Mouse (Mus musculus) midbrain, embryonic 16.5 days (tissue): ENCODE measurements around the gene Smox. TPM values are rescaled to one million over a fixed set of nuclear protein-coding genes. Genes with fewer than 3 reads are reported as not detected.

Source experiments
- ATAC-seq: fragments of 200-750 bp; cut with Nextera tagmentation; 2 replicates; pipeline ENCODE4 v1.8.0; 2017; ENCODE audit warnings: moderate TSS enrichment
- H3K27ac ChIP-seq: fragments of 300-500 bp; sonication (generic); 2 replicates; pipeline ENCODE4 v1.5.1; 2014; ENCODE audit warnings: mild to moderate bottlenecking, low read length, mixed read lengths
- H3K27me3 ChIP-seq: fragments of 300-500 bp; sonication (generic); 2 replicates; pipeline ENCODE4 v1.6.1; 2014; ENCODE audit warnings: low read depth, low read length, mixed read lengths; ENCODE audit not compliant: control insufficient read depth, insufficient read depth
- H3K36me3 ChIP-seq: fragments of 300-500 bp; sonication (generic); 2 replicates; pipeline ENCODE4 v1.6.1; 2014; ENCODE audit warnings: mild to moderate bottlenecking, low read length, moderate library complexity, mixed read lengths; ENCODE audit not compliant: control insufficient read depth, insufficient read depth
- H3K4me1 ChIP-seq: fragments of 300-500 bp; sonication (generic); 2 replicates; pipeline ENCODE4 v1.6.1; 2014; ENCODE audit warnings: mild to moderate bottlenecking, low read length, mixed read lengths; ENCODE audit not compliant: control insufficient read depth, insufficient read depth
- H3K4me2 ChIP-seq: fragments of 300-500 bp; sonication (generic); 2 replicates; pipeline ENCODE4 v1.6.1; 2014; ENCODE audit warnings: mild to moderate bottlenecking, low read length, mixed read lengths
- H3K4me3 ChIP-seq: fragments of 300-500 bp; sonication (generic); 2 replicates; pipeline ENCODE4 v1.5.1; 2014; ENCODE audit warnings: low read depth, mild to moderate bottlenecking, low read length, moderate library complexity, mixed read lengths
- H3K9ac ChIP-seq: fragments of 300-500 bp; sonication (generic); 2 replicates; pipeline ENCODE4 v1.6.1; 2014; ENCODE audit warnings: low read depth, low read length, mixed read lengths
- H3K9me3 ChIP-seq: fragments of 300-500 bp; sonication (generic); replicated peaks from 2 replicates; pipeline ENCODE4 v1.6.1; 2014; ENCODE audit warnings: mild to moderate bottlenecking, low read length, mixed read lengths; ENCODE audit not compliant: control insufficient read depth, poor library complexity, severe bottlenecking
- WGBS: fragments of 180-500 bp; shearing (Covaris S2); extraction: QIAGEN DNeasy Blood & Tissue Kit; methylation state at CpG from one replicate; pipeline ENCODE4 v1.1.7; 2014; 5-methylcytosine and 5-hydroxymethylcytosine counted together
- polyA plus RNA-seq: library from polyadenylated mRNA; unstranded; fragments of >200 nt; fragmentation: Nextera tagmentation; extraction: Ambion mirVana; gene quantifications from 2 replicates; pipeline ENCODE4 v1.2.1, GENCODE M21; 2015

Gene Smox
- polyA plus RNA-seq, 1 experiment from 2014 or later: 52.7 TPM

DNA sequence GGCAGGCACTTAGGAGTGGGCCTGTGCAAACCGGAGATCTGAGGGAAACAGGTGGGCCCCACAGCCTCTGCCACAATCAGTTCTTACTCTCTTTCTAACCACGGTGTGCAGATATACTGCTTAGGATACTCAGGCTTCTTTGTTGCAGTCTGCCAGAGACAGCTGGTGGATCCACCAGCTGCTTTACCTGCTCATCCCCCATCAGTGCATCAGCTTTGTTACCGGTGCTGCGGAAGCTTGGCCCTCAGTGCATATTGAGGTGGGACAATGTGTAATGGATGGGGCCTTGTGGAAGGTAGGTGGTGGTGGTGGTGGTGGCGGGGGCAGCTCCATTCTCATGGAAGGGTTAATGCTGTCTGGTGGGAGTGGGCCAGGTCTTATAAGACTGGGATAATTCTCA, 57.8 kb downstream of the Smox start:
- Histone ChIP-seq H3K9ac (no peak overlapping the region), H3K27me3 (peaks cover 27% of the 10 kb centered on the region), H3K4me3 (no peak overlapping the region), H3K27ac (no peak overlapping the region), H3K4me2 (no peak overlapping the region), H3K9me3 (no peaks in the 10 kb centered on the region), H3K36me3 (no peaks in the 10 kb centered on the region), H3K4me1 (peaks cover 10% of the 10 kb centered on the region; the same call in 1 of the 2 replicates)
- ATAC-seq: no peak
- 86% methylated on average over 5 of the region's 5 CpGs for WGBS

GRCm38 (mm10) chr2:131550474-131550873, 59.2 kb downstream of the Smox start:
- no peak for ATAC-seq
- Histone ChIP-seq H3K4me2 (no peak overlapping the region), H3K4me1 (peaks cover 10% of the 10 kb centered on the region; the same call in 1 of the 2 replicates), H3K4me3 (no peak overlapping the region), H3K27ac (no peak overlapping the region), H3K36me3 (no peaks in the 10 kb centered on the region), H3K9ac (no peak overlapping the region), H3K27me3 (peaks cover 22% of the 10 kb centered on the region), H3K9me3 (no peaks in the 10 kb centered on the region)
- 54% methylated on average over 2 of the region's 2 CpGs for WGBS

GRCm38 (mm10) chr2:131550906-131551305, 59.6 kb downstream of the Smox start:
- Histone ChIP-seq H3K27ac (no peak overlapping the region), H3K4me1 (peaks cover 8% of the 10 kb centered on the region; the same call in 1 of the 2 replicates), H3K4me3 (no peak overlapping the region), H3K36me3 (no peaks in the 10 kb centered on the region), H3K9ac (no peak overlapping the region), H3K9me3 (no peaks in the 10 kb centered on the region), H3K27me3 (peaks cover 21% of the 10 kb centered on the region), H3K4me2 (no peak overlapping the region)
- no peak for ATAC-seq
- WGBS: 58% methylated on average over 2 of the region's 2 CpGs

- no peaks in the 10 kb centered on the region for H3K36me3 ChIP-seq
- no peaks in the 10 kb centered on the region; the same call in 1 of the 2 replicates for H3K4me1 ChIP-seq
- peaks cover 14% of the 10 kb centered on the region for H3K27me3 ChIP-seq
- WGBS: 71% methylated on average over 7 of the region's 7 CpGs
- no peak overlapping the region for H3K4me3 ChIP-seq
- H3K27ac ChIP-seq: no peak overlapping the region
- H3K4me2 ChIP-seq: no peak overlapping the region
- no peak overlapping the region for H3K9ac ChIP-seq
- no peak for ATAC-seq
- H3K9me3 ChIP-seq: no peaks in the 10 kb centered on the region
Observed at GRCm38 (mm10) chr2:131551701-131552620, 60.7 kb downstream of the Smox start.

DNA sequence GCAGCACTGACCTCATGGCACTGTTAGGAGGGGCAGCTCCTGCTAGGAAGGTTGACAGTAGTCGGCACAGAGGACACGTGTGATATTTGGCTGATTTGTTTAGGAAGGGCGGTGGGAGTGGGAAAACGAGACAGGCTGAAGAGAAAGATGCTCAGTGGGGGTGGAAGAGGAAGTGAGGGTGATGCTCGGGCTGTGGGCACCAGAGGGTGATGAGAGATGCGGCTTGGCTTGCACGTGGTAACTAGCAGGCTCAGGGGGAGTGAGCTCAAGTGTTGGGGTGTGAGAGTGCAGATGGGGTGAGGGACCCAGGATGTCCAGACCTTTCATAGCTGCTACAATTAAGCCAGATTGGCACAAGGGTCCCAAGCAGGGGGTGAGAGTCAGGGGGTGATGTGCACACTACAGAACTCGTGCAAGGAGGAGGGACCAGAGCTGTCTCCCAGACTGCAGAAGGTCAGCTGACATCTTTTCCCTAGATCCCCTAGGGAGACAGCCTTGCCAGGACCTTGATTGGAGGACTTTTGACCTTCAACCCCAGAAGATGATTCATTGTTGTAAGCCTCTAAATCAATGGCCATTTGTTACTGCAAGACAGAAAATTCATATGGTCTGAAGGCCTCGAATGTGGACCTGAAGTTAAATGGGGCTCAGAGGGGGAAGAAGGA, 61.6 kb downstream of the Smox start:
- Histone ChIP-seq H3K4me3 (no peak overlapping the region), H3K27ac (no peak overlapping the region), H3K27me3 (peaks cover 5% of the 10 kb centered on the region), H3K9me3 (no peaks in the 10 kb centered on the region), H3K4me2 (no peak overlapping the region), H3K4me1 (no peaks in the 10 kb centered on the region), H3K36me3 (no peaks in the 10 kb centered on the region), H3K9ac (no peak overlapping the region)
- 33% methylated on average over 9 of the region's 9 CpGs for WGBS
- ATAC-seq: no peak

DNA sequence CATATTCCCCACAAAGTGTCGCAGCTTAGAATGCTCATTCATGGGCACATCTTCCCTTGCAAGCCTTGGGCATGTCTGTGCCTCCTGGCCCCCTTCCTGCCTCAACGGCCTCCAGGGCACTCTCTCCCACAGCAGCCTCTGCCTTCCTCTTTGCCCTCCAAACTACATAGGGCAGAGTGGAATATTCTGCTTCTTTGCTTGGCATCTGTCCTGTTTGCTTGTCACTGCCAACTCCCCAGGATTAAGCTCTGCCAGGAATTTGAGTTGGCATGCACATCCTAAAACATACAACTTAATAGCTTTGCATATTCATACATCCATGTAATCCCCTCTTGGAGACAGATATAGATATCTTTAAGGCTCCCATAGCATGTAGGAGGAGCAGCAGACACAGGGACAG, 66.6 kb downstream of the Smox start:
- H3K27me3 ChIP-seq: peaks cover 42% of the 10 kb centered on the region
- 73% methylated on average over 2 of the region's 2 CpGs for WGBS

GRCm38 (mm10) chr2:131560205-131560919, 69.1 kb downstream of the Smox start:
- Histone ChIP-seq H3K4me2 (no peak overlapping the region), H3K4me1 (peaks cover 10% of the 10 kb centered on the region), H3K4me3 (no peak overlapping the region), H3K9ac (no peak overlapping the region), H3K36me3 (no peaks in the 10 kb centered on the region), H3K27me3 (peaks cover 61% of the 10 kb centered on the region), H3K27ac (no peak overlapping the region), H3K9me3 (no peaks in the 10 kb centered on the region)
- 55% methylated on average over 2 of the region's 2 CpGs for WGBS
- ATAC-seq: no peak

More for the DNA sequence above, 66.6 kb downstream of the Smox start:
- Histone ChIP-seq H3K4me2 (no peak overlapping the region), H3K9me3 (no peaks in the 10 kb centered on the region), H3K27ac (no peak overlapping the region), H3K36me3 (no peaks in the 10 kb centered on the region), H3K4me1 (peaks cover 9% of the 10 kb centered on the region), H3K9ac (no peak overlapping the region), H3K4me3 (no peak overlapping the region)
- no peak for ATAC-seq

DNA sequence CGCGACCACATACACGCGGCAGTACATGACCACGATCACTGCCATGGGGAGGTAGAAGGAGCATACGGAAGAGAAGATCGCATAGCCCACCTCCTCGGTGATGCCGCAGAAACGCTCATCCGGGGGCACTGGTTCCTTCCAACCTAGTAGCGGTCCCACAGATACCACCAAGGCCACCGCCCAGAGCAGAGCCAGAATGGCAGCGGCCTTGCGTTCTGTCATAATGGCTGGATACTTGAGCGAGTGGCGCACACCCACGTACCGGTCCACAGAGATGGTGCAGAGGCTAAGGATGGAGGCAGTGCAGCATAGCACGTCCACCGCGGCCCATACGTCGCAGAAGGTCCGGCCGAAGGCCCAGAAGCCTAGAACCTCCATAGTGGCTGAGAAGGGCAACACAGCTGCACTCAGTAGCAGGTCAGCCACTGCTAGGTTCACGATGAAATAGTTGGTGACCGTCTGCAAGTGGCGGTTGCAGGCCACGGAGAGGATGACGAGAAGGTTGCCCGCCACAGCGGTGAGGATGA, 70.1 kb downstream of the Smox start:
- Histone ChIP-seq H3K9ac (no peak overlapping the region), H3K4me2 (peak overlapping the region; percentile 88), H3K4me3 (peak overlapping the region; percentile 47), H3K36me3 (no peaks in the 10 kb centered on the region), H3K27me3 (peaks cover 63% of the 10 kb centered on the region), H3K4me1 (peaks cover 10% of the 10 kb centered on the region), H3K9me3 (no peaks in the 10 kb centered on the region), H3K27ac (no peak overlapping the region)
- 3% methylated on average over 33 of the region's 33 CpGs for WGBS
- peak; percentile 18; the same call in 1 of the 2 replicates for ATAC-seq
